Mouse (Mus musculus) gastrocnemius, adult 18-20 months (tissue): ENCODE results near the gene Tas2r118. TPM values are rescaled to one million over a fixed set of nuclear protein-coding genes. Genes with fewer than 3 reads are reported as not detected.

Experiments
- DNase-seq: peaks from one replicate; pipeline ENCODE4 v3.0.0; 2021; ENCODE audit warnings: low spot score
- long read RNA-seq, 2 experiments: library from polyadenylated mRNA; stranded (forward); transcript quantifications; one replicate each; pipeline ENCODE4 v2.0.0; 2021
- total RNA-seq, 2 experiments: library from RNA; stranded (reverse); gene quantifications; 2 replicates each; pipeline ENCODE4 v1.2.3; 2021

The Tas2r118 gene
- total RNA-seq, result not detected
- long read RNA-seq, experiment 1, result 0 reads
- long read RNA-seq, experiment 2, result 0 reads

GRCm38 (mm10) chr6:23969960-23970359 is at the start of gene Tas2r118:
TSS of gene Tas2r118 (minus strand) at chr6:23970060.
- no peak for DNase-seq

- no peak for DNase-seq
Observed at GRCm38 (mm10) chr6:24018320-24018719, 48.5 kb upstream of the Tas2r118 start.

GRCm38 (mm10) chr6:23993276-23993675 is 23.4 kb upstream of the Tas2r118 start:
- DNase-seq, result no peak

- no peak for DNase-seq
Observed at GRCm38 (mm10) chr6:23990687-23991387, 21.0 kb upstream of the Tas2r118 start.

GRCm38 (mm10) chr6:23986293-23986692 is 16.4 kb upstream of the Tas2r118 start:
- no peak for DNase-seq

GRCm38 (mm10) chr6:23966980-23967379 is 2.9 kb downstream of the Tas2r118 start:
- DNase-seq, result no peak

- DNase-seq, result no peak
Observed at GRCm38 (mm10) chr6:23965925-23966324, 3.9 kb downstream of the Tas2r118 start.

- DNase-seq, result no peak
Observed at GRCm38 (mm10) chr6:23963741-23964140, 6.1 kb downstream of the Tas2r118 start.

- DNase-seq, result no peak
Observed at GRCm38 (mm10) chr6:23940776-23941175, 29.1 kb downstream of the Tas2r118 start.

- DNase-seq, result no peak
Observed at GRCm38 (mm10) chr6:23938575-23939488, 31.0 kb downstream of the Tas2r118 start.

GRCm38 (mm10) chr6:23936414-23936813 is 33.4 kb downstream of the Tas2r118 start:
- DNase-seq, result no peak

- DNase-seq, result no peak
Observed at GRCm38 (mm10) chr6:23923806-23924205, 46.1 kb downstream of the Tas2r118 start.

Other genes starting within 250 kb of the Tas2r118 start
- gene Cadps2, start 130.6 kb downstream of the Tas2r118 start, total RNA-seq, result under 1 TPM; 0.36 to 0.41 TPM
- gene Slc13a1, start 198.0 kb upstream of the Tas2r118 start, total RNA-seq, result not detected